Mouse (Mus musculus): Measurements from ENCODE around the gene Kcnip4. TPM values are rescaled to one million over a fixed set of nuclear protein-coding genes. Genes with fewer than 3 reads are reported as not detected.

The Kcnip4 gene
- polyA plus RNA-seq, 1 experiment, result not detected

DNA sequence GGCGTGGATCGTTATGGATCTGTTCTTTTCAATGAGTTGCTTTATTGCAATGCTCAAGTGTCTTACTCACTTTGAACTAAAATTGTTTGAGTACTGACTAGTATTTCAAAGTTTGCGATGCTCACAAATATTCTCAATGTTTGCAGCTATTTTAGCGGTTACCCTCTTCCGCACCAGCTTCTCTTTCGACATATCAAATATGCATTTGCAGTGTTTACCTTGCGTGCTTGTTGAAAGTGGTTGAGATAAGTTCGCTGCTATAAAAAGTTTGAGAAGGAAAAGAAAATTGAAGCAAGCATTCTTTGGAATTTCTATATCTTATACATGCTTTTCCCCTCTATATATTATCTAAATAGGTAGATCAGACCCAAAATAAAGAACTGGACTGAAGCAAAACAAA, 634.5 kb downstream of the Kcnip4 start:
- no peaks in the 10 kb centered on the region for H3K27me3 ChIP-seq (ENCODE audit: control insufficient read depth)
- no peak for TF ChIP-seq TAL1 (IDR thresholded peaks at IDR 0.05; ENCODE audit: low read length)
- no peak for TF ChIP-seq GATA1 (IDR thresholded peaks at IDR 0.05; ENCODE audit: low read length)
- no peak overlapping the region for H3K4me3 ChIP-seq (replicated peaks)
- no peaks in the 10 kb centered on the region for H3K4me1 ChIP-seq (ENCODE audit: control insufficient read depth)
- H3K9me3 ChIP-seq (ENCODE audit: control insufficient read depth, low read length), result no peaks in the 10 kb centered on the region
- H3K36me3 ChIP-seq (ENCODE audit: control insufficient read depth), result no peaks in the 10 kb centered on the region

GRCm38 (mm10) chr5:48889395-48890194, 635.1 kb downstream of the Kcnip4 start:
- no peak overlapping the region for H3K4me3 ChIP-seq (replicated peaks)
- no peaks in the 10 kb centered on the region for H3K4me1 ChIP-seq (ENCODE audit: control insufficient read depth)
- no peaks in the 10 kb centered on the region for H3K36me3 ChIP-seq (ENCODE audit: control insufficient read depth)
- no peaks in the 10 kb centered on the region for H3K9me3 ChIP-seq (ENCODE audit: control insufficient read depth, low read length)
- no peak for TF ChIP-seq GATA1 (IDR thresholded peaks at IDR 0.05; ENCODE audit: low read length)
- no peak for TF ChIP-seq TAL1 (IDR thresholded peaks at IDR 0.05; ENCODE audit: low read length)
- no peaks in the 10 kb centered on the region for H3K27me3 ChIP-seq (ENCODE audit: control insufficient read depth)

- no peaks in the 10 kb centered on the region for H3K4me1 ChIP-seq (ENCODE audit: control insufficient read depth)
- no peaks in the 10 kb centered on the region for H3K27me3 ChIP-seq (ENCODE audit: control insufficient read depth)
- no peaks in the 10 kb centered on the region for H3K36me3 ChIP-seq (ENCODE audit: control insufficient read depth)
- no peak overlapping the region for H3K4me3 ChIP-seq (replicated peaks)
- TF ChIP-seq GATA1 (IDR thresholded peaks at IDR 0.05; ENCODE audit: low read length) (no peak), TAL1 (IDR thresholded peaks at IDR 0.05; ENCODE audit: low read length) (no peak)
- no peaks in the 10 kb centered on the region for H3K9me3 ChIP-seq (ENCODE audit: control insufficient read depth, low read length)
These were observed 646.6 kb downstream of the Kcnip4 start for GRCm38 (mm10) chr5:48878081-48878480.

DNA sequence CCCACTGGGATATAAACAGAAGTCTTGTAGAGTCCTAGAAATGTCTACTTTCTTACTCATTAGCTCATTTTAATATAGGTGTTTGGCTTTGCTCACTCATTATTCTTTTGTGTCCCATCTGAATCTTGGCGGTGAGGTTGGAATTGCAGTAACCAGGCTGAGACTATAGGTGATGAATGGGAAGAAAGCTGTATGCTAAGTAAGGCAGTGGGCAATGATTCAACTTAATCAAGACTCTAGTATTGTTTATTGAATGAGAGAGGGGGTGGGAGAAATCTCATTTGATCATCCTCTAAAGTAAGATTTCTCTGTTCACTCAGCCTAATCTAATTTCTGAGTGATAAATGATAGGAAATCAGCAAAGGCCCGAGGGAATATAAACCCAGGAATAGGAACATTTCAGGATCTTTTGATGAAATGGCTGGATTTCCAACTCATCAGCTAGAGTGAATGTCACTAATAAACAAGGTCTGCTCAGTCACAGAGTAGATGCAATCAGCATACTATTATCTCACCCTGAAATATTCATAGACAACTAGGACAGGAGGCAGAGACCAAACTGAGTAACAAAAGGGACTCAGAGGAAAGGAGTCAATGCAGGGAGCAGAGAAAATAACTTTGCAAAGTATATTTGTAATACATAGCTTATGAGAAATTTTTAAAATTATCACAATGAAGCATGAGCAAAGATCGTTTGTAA, 660.3 kb downstream of the Kcnip4 start:
- Histone ChIP-seq H3K9me3 (ENCODE audit: control insufficient read depth, low read length) (no peaks in the 10 kb centered on the region), H3K27me3 (ENCODE audit: control insufficient read depth) (no peaks in the 10 kb centered on the region), H3K4me3 (replicated peaks) (no peak overlapping the region), H3K4me1 (ENCODE audit: control insufficient read depth) (no peaks in the 10 kb centered on the region), H3K36me3 (ENCODE audit: control insufficient read depth) (no peaks in the 10 kb centered on the region)
- TF ChIP-seq GATA1 (IDR thresholded peaks at IDR 0.05; ENCODE audit: low read length) (no peak), TAL1 (IDR thresholded peaks at IDR 0.05; ENCODE audit: low read length) (no peak)

DNA sequence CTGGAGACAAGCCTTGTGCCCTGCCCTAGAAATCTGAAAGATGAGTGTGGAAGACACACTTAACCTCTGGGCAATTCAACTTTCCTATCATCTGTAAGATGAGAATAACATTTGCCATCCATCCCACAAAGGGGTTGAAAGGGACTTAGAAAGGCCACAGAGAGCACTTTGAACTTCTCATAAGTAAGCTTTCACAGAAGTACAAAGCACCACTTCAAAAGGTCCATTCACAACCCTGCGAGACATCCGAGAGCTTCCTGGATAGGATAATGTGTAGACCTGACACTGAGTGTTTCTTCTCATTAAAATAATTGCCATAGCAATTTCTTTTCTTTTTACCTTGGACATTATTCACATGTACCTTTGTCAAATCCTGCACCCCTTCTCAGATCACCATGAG, 683.7 kb downstream of the Kcnip4 start:
- H3K27me3 ChIP-seq (ENCODE audit: control insufficient read depth), result no peaks in the 10 kb centered on the region
- H3K9me3 ChIP-seq (ENCODE audit: control insufficient read depth, low read length), result no peaks in the 10 kb centered on the region
- no peaks in the 10 kb centered on the region for H3K4me1 ChIP-seq (ENCODE audit: control insufficient read depth)
- no peak for TF ChIP-seq GATA1 (IDR thresholded peaks at IDR 0.05; ENCODE audit: low read length)
- no peak for TF ChIP-seq TAL1 (IDR thresholded peaks at IDR 0.05; ENCODE audit: low read length)
- H3K4me3 ChIP-seq (replicated peaks), result no peak overlapping the region
- H3K36me3 ChIP-seq (ENCODE audit: control insufficient read depth), result no peaks in the 10 kb centered on the region

GRCm38 (mm10) chr5:48795526-48795925, 729.2 kb downstream of the Kcnip4 start:
- no peak for TF ChIP-seq TAL1 (IDR thresholded peaks at IDR 0.05; ENCODE audit: low read length)
- TF ChIP-seq GATA1 (IDR thresholded peaks at IDR 0.05; ENCODE audit: low read length), result no peak
- Histone ChIP-seq H3K9me3 (ENCODE audit: control insufficient read depth, low read length) (0 out of 2 replicates have a peak, but pooled peaks cover 2% of the 10 kb centered on the region), H3K4me3 (replicated peaks) (no peak overlapping the region), H3K4me1 (ENCODE audit: control insufficient read depth) (no peaks in the 10 kb centered on the region), H3K27me3 (ENCODE audit: control insufficient read depth) (no peaks in the 10 kb centered on the region), H3K36me3 (ENCODE audit: control insufficient read depth) (no peaks in the 10 kb centered on the region)

DNA sequence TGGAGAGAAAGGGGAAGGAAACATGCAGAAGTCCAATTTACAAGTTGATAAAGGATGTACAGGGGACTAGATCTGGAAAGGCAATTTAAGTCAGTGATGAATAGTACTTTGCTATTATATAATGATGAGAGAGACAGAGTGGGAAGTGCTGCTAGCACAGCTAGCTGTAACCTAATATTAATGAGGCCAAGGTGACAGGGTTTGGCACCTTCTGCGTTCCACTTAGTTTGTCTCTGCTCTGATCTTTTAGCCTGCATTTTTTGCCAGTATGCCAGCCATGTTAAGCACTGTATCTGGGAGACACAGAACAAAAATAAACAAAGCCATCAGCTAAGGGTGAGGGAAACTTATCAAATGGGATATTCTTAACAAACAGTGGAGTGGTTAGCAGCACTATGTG, 745.3 kb downstream of the Kcnip4 start:
- Histone ChIP-seq H3K27me3 (ENCODE audit: control insufficient read depth) (no peaks in the 10 kb centered on the region), H3K36me3 (ENCODE audit: control insufficient read depth) (no peaks in the 10 kb centered on the region), H3K4me1 (ENCODE audit: control insufficient read depth) (no peaks in the 10 kb centered on the region), H3K9me3 (ENCODE audit: control insufficient read depth, low read length) (no peaks in the 10 kb centered on the region), H3K4me3 (replicated peaks) (no peak overlapping the region)
- TF ChIP-seq GATA1 (IDR thresholded peaks at IDR 0.05; ENCODE audit: low read length) (no peak), TAL1 (IDR thresholded peaks at IDR 0.05; ENCODE audit: low read length) (no peak)

DNA sequence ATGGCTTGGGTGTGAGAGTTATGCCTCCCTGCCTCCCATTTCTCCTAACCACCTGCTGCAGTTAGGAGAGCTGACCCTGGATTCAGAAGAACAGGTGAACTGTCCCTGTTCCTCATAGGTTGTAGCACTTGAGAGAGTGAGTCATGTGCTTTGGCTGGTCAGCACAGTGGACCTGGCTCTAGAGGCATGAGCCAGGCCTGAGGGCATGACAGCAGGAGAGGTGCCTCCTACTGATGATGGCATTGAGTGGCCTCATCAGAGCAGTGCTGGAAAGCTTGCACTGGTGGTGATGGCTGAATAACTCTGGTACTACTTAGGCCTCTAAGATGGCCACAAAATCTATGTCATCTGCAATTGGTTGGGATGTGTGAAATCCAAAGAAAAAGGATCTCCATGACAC, 776.1 kb downstream of the Kcnip4 start:
- Histone ChIP-seq H3K27me3 (ENCODE audit: control insufficient read depth) (no peaks in the 10 kb centered on the region), H3K4me3 (replicated peaks) (no peak overlapping the region), H3K9me3 (ENCODE audit: control insufficient read depth, low read length) (no peaks in the 10 kb centered on the region), H3K4me1 (ENCODE audit: control insufficient read depth) (no peaks in the 10 kb centered on the region), H3K36me3 (ENCODE audit: control insufficient read depth) (no peaks in the 10 kb centered on the region)
- TF ChIP-seq GATA1 (IDR thresholded peaks at IDR 0.05; ENCODE audit: low read length), result no peak

DNA sequence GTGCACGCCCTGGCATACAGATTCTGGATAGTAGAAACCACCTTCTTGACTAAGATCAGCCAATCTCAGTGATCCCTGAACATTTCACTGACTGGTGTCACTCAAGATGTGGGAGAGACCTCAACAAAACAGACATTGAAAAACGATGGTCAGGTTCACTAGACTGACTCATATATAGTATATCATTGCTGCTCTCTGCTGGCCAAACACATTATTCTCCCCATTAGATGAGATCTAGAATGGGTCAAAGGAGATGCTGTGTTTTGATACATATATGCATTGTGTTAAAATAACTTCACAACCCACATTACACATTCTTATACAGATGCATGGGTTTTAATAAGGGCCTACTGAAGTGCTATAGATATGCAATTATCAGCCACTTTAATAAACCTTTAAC, 787.1 kb downstream of the Kcnip4 start:
- Histone ChIP-seq H3K4me3 (replicated peaks) (no peak overlapping the region), H3K27me3 (ENCODE audit: control insufficient read depth) (no peaks in the 10 kb centered on the region)
- no peak for TF ChIP-seq GATA1 (IDR thresholded peaks at IDR 0.05; ENCODE audit: low read length)
- no peak for TF ChIP-seq TAL1 (IDR thresholded peaks at IDR 0.05; ENCODE audit: low read length)

More for the DNA sequence above, 787.1 kb downstream of the Kcnip4 start:
- Histone ChIP-seq H3K4me1 (ENCODE audit: control insufficient read depth) (no peaks in the 10 kb centered on the region), H3K36me3 (ENCODE audit: control insufficient read depth) (no peaks in the 10 kb centered on the region), H3K9me3 (ENCODE audit: control insufficient read depth, low read length) (no peaks in the 10 kb centered on the region)
